Mouse (Mus musculus) lung, postnatal 36 days (tissue): ENCODE measurements around the gene Zkscan16.

Source experiments
- DNase-seq: peaks from one replicate; pipeline ENCODE4 v3.0.0; 2022; ENCODE audit warnings: mixed read lengths

Gene Zkscan16

GRCm38 (mm10) chr4:59002948-59003805 is 59.7 kb downstream of the Zkscan16 start, which contains the start of gene Gm20503:
TSS of gene Gm20503 (plus strand) at chr4:59003210.
- DNase-seq = peak; percentile 94

- DNase-seq = no peak
Measured at GRCm38 (mm10) chr4:59003806-59004200, 60.4 kb downstream of the Zkscan16 start.

- no peak for DNase-seq
Measured at GRCm38 (mm10) chr4:59006211-59006610, 62.8 kb downstream of the Zkscan16 start.

- no peak for DNase-seq
Measured at GRCm38 (mm10) chr4:59007016-59007415, 63.6 kb downstream of the Zkscan16 start.
